In genomic region chr19:46529601-46530448, GRCm38 (mm10) we compare ENCODE assay signal across 8 mouse cellular contexts. TPM values are rescaled to one million over a fixed set of nuclear protein-coding genes. Genes with fewer than 3 reads are reported as not detected.
DNase-seq lines count a peak whose midpoint lies in the region; ATAC-seq lines count a peak whose summit lies in the region.

No protein-coding gene starts in this region.

- H3K9ac ChIP-seq in forebrain, embryonic 12.5 days, result peak overlapping the region; percentile 51
- H3K9ac ChIP-seq in kidney, embryonic 16.5 days (replicated peaks; ENCODE audit: low read length), result peak overlapping the region; percentile 53
- peak overlapping the region; percentile 52 for H3K9ac ChIP-seq in neural tube, embryonic 11.5 days (ENCODE audit: low read length)

- DNase-seq in neural tube, embryonic 11.5 days (ENCODE audit: low spot score), result peak; percentile 51
- DNase-seq in urinary bladder, adult 2 months (ENCODE audit: low spot score), result no peak
- DNase-seq in adipocyte (ENCODE audit: low spot score), result no peak

- no peaks in the 10 kb centered on the region for H3K27me3 ChIP-seq in megakaryocyte, embryonic 14.5 days (replicated peaks)
- H3K27me3 ChIP-seq in forebrain, embryonic 12.5 days, result no peaks in the 10 kb centered on the region
- H3K27me3 ChIP-seq in kidney, embryonic 16.5 days (ENCODE audit: insufficient read depth, low read length), result no peaks in the 10 kb centered on the region
- H3K27me3 ChIP-seq in neural tube, embryonic 11.5 days (ENCODE audit: control insufficient read depth, insufficient read depth, low read length), result no peaks in the 10 kb centered on the region

- WGBS in forebrain, embryonic 12.5 days, result 4% methylated on average over 13 of the region's 13 CpGs
- 19% methylated on average over 13 of the region's 13 CpGs for WGBS in kidney, embryonic 16.5 days
- WGBS in neural tube, embryonic 11.5 days, result 4% methylated on average over 13 of the region's 13 CpGs

- peaks cover 90% of the 10 kb centered on the region for H3K4me1 ChIP-seq in megakaryocyte, embryonic 14.5 days
- peaks cover 95% of the 10 kb centered on the region for H3K4me1 ChIP-seq in forebrain, embryonic 12.5 days
- peaks cover 96% of the 10 kb centered on the region for H3K4me1 ChIP-seq in kidney, embryonic 16.5 days (ENCODE audit: insufficient read depth, low read length)
- peaks cover 75% of the 10 kb centered on the region for H3K4me1 ChIP-seq in neural tube, embryonic 11.5 days (ENCODE audit: control insufficient read depth, insufficient read depth, low read length)

- peak overlapping the region; percentile 95 for H3K27ac ChIP-seq in forebrain, embryonic 12.5 days
- H3K27ac ChIP-seq in kidney, embryonic 16.5 days (ENCODE audit: low read length), result peak overlapping the region; percentile 94
- peak overlapping the region; percentile 88 for H3K27ac ChIP-seq in neural tube, embryonic 11.5 days (ENCODE audit: low read depth, low read length)

- peak overlapping the region; percentile 87 for H3K4me3 ChIP-seq in megakaryocyte, embryonic 14.5 days (replicated peaks)
- H3K4me3 ChIP-seq in forebrain, embryonic 12.5 days (replicated peaks), result no peak overlapping the region
- no peak overlapping the region for H3K4me3 ChIP-seq in kidney, embryonic 16.5 days (ENCODE audit: low read length)
- no peak overlapping the region for H3K4me3 ChIP-seq in neural tube, embryonic 11.5 days (ENCODE audit: low read depth, low read length)

- no peak for ATAC-seq in megakaryocyte, adult 5-6 weeks (ENCODE audit: poor library complexity, severe bottlenecking)
- no peak for ATAC-seq in forebrain, embryonic 12.5 days (ENCODE audit: low FRiP score)
- no peak for ATAC-seq in kidney, embryonic 16.5 days (ENCODE audit: low FRiP score, low TSS enrichment)
- ATAC-seq in neural tube, embryonic 11.5 days (ENCODE audit: insufficient read depth, low FRiP score, low TSS enrichment), result no peak
- no peak for ATAC-seq in monocyte, adult 5-6 weeks (replicated peaks; ENCODE audit: insufficient number of reproducible peaks, low FRiP score, low TSS enrichment, poor library complexity, severe bottlenecking)

- H3K9me3 ChIP-seq in megakaryocyte, embryonic 14.5 days, result no peaks in the 10 kb centered on the region
- no peaks in the 10 kb centered on the region for H3K9me3 ChIP-seq in forebrain, embryonic 12.5 days
- no peaks in the 10 kb centered on the region for H3K9me3 ChIP-seq in kidney, embryonic 16.5 days (ENCODE audit: low read length)
- H3K9me3 ChIP-seq in neural tube, embryonic 11.5 days (ENCODE audit: control insufficient read depth, low read length), result no peaks in the 10 kb centered on the region

- peaks cover 6% of the 10 kb centered on the region for H3K36me3 ChIP-seq in megakaryocyte, embryonic 14.5 days (replicated peaks; ENCODE audit: low read length)
- peaks cover 3% of the 10 kb centered on the region; the same call in 1 of the 2 replicates for H3K36me3 ChIP-seq in forebrain, embryonic 12.5 days (replicated peaks)
- H3K36me3 ChIP-seq in kidney, embryonic 16.5 days (ENCODE audit: insufficient read depth, low read length), result no peaks in the 10 kb centered on the region
- H3K36me3 ChIP-seq in neural tube, embryonic 11.5 days (ENCODE audit: control insufficient read depth, insufficient read depth, low read length), result no peaks in the 10 kb centered on the region

- peak overlapping the region; percentile 60 for H3K4me2 ChIP-seq in forebrain, embryonic 12.5 days
- H3K4me2 ChIP-seq in kidney, embryonic 16.5 days (replicated peaks; ENCODE audit: low read depth, low read length), result peak overlapping the region; percentile 51
- peak overlapping the region; percentile 53 for H3K4me2 ChIP-seq in neural tube, embryonic 11.5 days (ENCODE audit: low read depth)

RNA-seq across cellular contexts. Expression of gene Trim8, which starts 28.3 kb away (rescaled TPM):
- polyA plus RNA-seq in megakaryocyte, embryonic 14.5 days (2012; ENCODE audit: insufficient read depth, low replicate concordance), result 207 and 435 TPM in 2 replicates
- 14.1 and 18.2 TPM in 2 replicates for total RNA-seq in megakaryocyte, adult 5-6 weeks (2015)
- total RNA-seq in megakaryocyte, adult 5-6 weeks (2017), result 18.0 and 20.1 TPM in 2 replicates
- 33.9 and 35.1 TPM in 2 replicates for polyA plus RNA-seq in forebrain, embryonic 12.5 days (2016; fragmentation: Nextera tagmentation; extraction: Ambion mirVana)
- polyA plus RNA-seq in kidney, embryonic 16.5 days (2015; fragmentation: Nextera tagmentation; extraction: Ambion mirVana), result 22.2 and 26.0 TPM in 2 replicates
- 26.6 and 28.7 TPM in 2 replicates for polyA plus RNA-seq in neural tube, embryonic 11.5 days (2014; fragmentation: Nextera tagmentation; extraction: Ambion mirVana)
- total RNA-seq in monocyte, adult 5-6 weeks (2017), result 35.4 to 50.0 TPM (median 39.9 TPM) in 3 replicates
- 17.2 and 25.2 TPM in 2 replicates for polyA plus RNA-seq in urinary bladder, adult 2 months (2012; rRNA removed)

RNA-seq across cellular contexts. Expression of gene Arl3, which starts 43.2 kb away (rescaled TPM):
- polyA plus RNA-seq in megakaryocyte, embryonic 14.5 days (2012; ENCODE audit: insufficient read depth, low replicate concordance), result 5.8 and 22.9 TPM in 2 replicates
- total RNA-seq in megakaryocyte, adult 5-6 weeks (2015), result 13.5 and 15.7 TPM in 2 replicates
- total RNA-seq in megakaryocyte, adult 5-6 weeks (2017), result 13.2 and 21.6 TPM in 2 replicates
- polyA plus RNA-seq in forebrain, embryonic 12.5 days (2016; fragmentation: Nextera tagmentation; extraction: Ambion mirVana), result 216 and 224 TPM in 2 replicates
- polyA plus RNA-seq in kidney, embryonic 16.5 days (2015; fragmentation: Nextera tagmentation; extraction: Ambion mirVana), result 142 and 148 TPM in 2 replicates
- 123 and 131 TPM in 2 replicates for polyA plus RNA-seq in neural tube, embryonic 11.5 days (2014; fragmentation: Nextera tagmentation; extraction: Ambion mirVana)
- total RNA-seq in monocyte, adult 5-6 weeks (2017), result 7.1 to 26.2 TPM (median 18.2 TPM) in 3 replicates
- polyA plus RNA-seq in urinary bladder, adult 2 months (2012; rRNA removed), result 93.7 and 103 TPM in 2 replicates

RNA-seq across cellular contexts. Expression of gene Sfxn2, which starts 43.3 kb away (rescaled TPM):
- 0.38 TPM in 1 of 2 replicates, not detected in the other for polyA plus RNA-seq in megakaryocyte, embryonic 14.5 days (2012; ENCODE audit: insufficient read depth, low replicate concordance)
- total RNA-seq in megakaryocyte, adult 5-6 weeks (2015), result 5.2 and 6.6 TPM in 2 replicates
- 7.7 and 9.6 TPM in 2 replicates for total RNA-seq in megakaryocyte, adult 5-6 weeks (2017)
- 12.2 and 14.6 TPM in 2 replicates for polyA plus RNA-seq in forebrain, embryonic 12.5 days (2016; fragmentation: Nextera tagmentation; extraction: Ambion mirVana)
- polyA plus RNA-seq in kidney, embryonic 16.5 days (2015; fragmentation: Nextera tagmentation; extraction: Ambion mirVana), result 39.4 and 41.1 TPM in 2 replicates
- polyA plus RNA-seq in neural tube, embryonic 11.5 days (2014; fragmentation: Nextera tagmentation; extraction: Ambion mirVana), result 12.7 and 14.1 TPM in 2 replicates
- 8.9 to 11.1 TPM (median 10.2 TPM) in 3 replicates for total RNA-seq in monocyte, adult 5-6 weeks (2017)
- 5.8 and 7.5 TPM in 2 replicates for polyA plus RNA-seq in urinary bladder, adult 2 months (2012; rRNA removed)
